Mouse (Mus musculus) myocyte (in vitro differentiated cells): ENCODE data around the gene Gm973. TPM values are rescaled to one million over a fixed set of nuclear protein-coding genes. Genes with fewer than 3 reads are reported as not detected.
"Not testable (repeated sequence)": the region's sequence is repeated elsewhere in the genome, so short reads cannot be mapped to it uniquely, and the experiment has no call there.

Source experiments
- H3K27me3 ChIP-seq: one replicate; pipeline ENCODE4 v1.6.1; 2011; ENCODE audit not compliant: control insufficient read depth, insufficient read depth, insufficient read length
- H3K36me3 ChIP-seq: one replicate; pipeline ENCODE4 v1.6.1; 2011; ENCODE audit not compliant: control insufficient read depth, insufficient read depth
- H3K4me2 ChIP-seq: one replicate; pipeline ENCODE4 v1.6.1; 2011; ENCODE audit warnings: low read depth, control low read depth
- H3K4me3 ChIP-seq: one replicate; pipeline ENCODE4 v1.5.1; 2011; ENCODE audit warnings: mild to moderate bottlenecking, control low read depth, moderate library complexity
- H3K79me2 ChIP-seq: one replicate; pipeline ENCODE4 v1.6.1; 2011; ENCODE audit not compliant: control insufficient read depth, insufficient read depth
- H3ac ChIP-seq: one replicate; pipeline ENCODE4 v1.6.1; 2011; ENCODE audit not compliant: control insufficient read depth, insufficient read length
- CEBPB ChIP-seq: IDR thresholded peaks from 2 replicates; pipeline ENCODE4 v1.6.1; 2011; ENCODE audit warnings: mild to moderate bottlenecking, moderate library complexity; ENCODE audit not compliant: poor library complexity, insufficient read depth, severe bottlenecking
- E2F4 ChIP-seq: IDR thresholded peaks from one replicate; pipeline ENCODE4 v1.6.1; 2011; ENCODE audit warnings: mild to moderate bottlenecking, control low read depth, moderate library complexity; ENCODE audit not compliant: insufficient read depth
- MAX ChIP-seq: IDR thresholded peaks from one replicate; pipeline ENCODE4 v1.6.1; 2011; ENCODE audit warnings: low read depth, mild to moderate bottlenecking, control low read depth
- MYOD1 ChIP-seq, 3 experiments: IDR thresholded peaks; one replicate each; pipeline ENCODE4 v1.6.1; 2011; ENCODE audit warnings: control low read depth in 2 of 3, low read depth in 2 of 3, mild to moderate bottlenecking in 2 of 3, moderate library complexity in 1 of 3; ENCODE audit not compliant: insufficient read length in 2 of 3, control insufficient read depth in 1 of 3
- MYOG ChIP-seq, 3 experiments: IDR thresholded peaks; one replicate each; pipeline ENCODE4 v1.6.1; 2011; ENCODE audit warnings: control low read depth in 2 of 3, low read depth in 2 of 3, mild to moderate bottlenecking in 2 of 3; ENCODE audit not compliant: insufficient read length in 2 of 3, control insufficient read depth in 1 of 3, insufficient read depth in 1 of 3
- POLR2A ChIP-seq: IDR thresholded peaks from one replicate; pipeline ENCODE4 v1.6.1; 2011; ENCODE audit warnings: low read depth, mild to moderate bottlenecking, control low read depth, moderate library complexity; ENCODE audit not compliant: insufficient read length
- POLR2AphosphoS2 ChIP-seq: IDR thresholded peaks from one replicate; pipeline ENCODE4 v1.6.1; 2011; ENCODE audit warnings: low read depth, control low read depth; ENCODE audit not compliant: insufficient read length
- REST ChIP-seq: IDR thresholded peaks from one replicate; pipeline ENCODE4 v1.6.1; 2011; ENCODE audit warnings: mild to moderate bottlenecking, control low read depth, moderate library complexity; ENCODE audit not compliant: insufficient read depth, insufficient read length
- SRF ChIP-seq: IDR thresholded peaks from one replicate; pipeline ENCODE4 v1.6.1; 2011; ENCODE audit warnings: low read depth; ENCODE audit not compliant: control insufficient read depth, insufficient read length
- TCF12 ChIP-seq: IDR thresholded peaks from one replicate; pipeline ENCODE4 v1.6.1; 2011; ENCODE audit warnings: mild to moderate bottlenecking, control low read depth; ENCODE audit not compliant: poor library complexity, insufficient read depth, severe bottlenecking
- TCF3 ChIP-seq: IDR thresholded peaks from one replicate; pipeline ENCODE4 v1.6.1; 2011; ENCODE audit warnings: low read depth, control low read depth; ENCODE audit not compliant: insufficient read length
- USF1 ChIP-seq: IDR thresholded peaks from one replicate; pipeline ENCODE4 v1.6.1; 2011; ENCODE audit warnings: low read depth, mild to moderate bottlenecking, control low read depth, moderate library complexity
- polyA plus RNA-seq: library from polyadenylated mRNA; unstranded; fragments of >200 nt; fragmentation: generic; extraction: Trizol; gene quantifications from one replicate; pipeline ENCODE4 v1.2.1, GENCODE M21; 2012; ENCODE audit warnings: missing spikeins

Gene Gm973
- polyA plus RNA-seq, 1 experiment, result not detected

GRCm38 (mm10) chr1:59631986-59632659, 116.1 kb downstream of the Gm973 start:
- no peak for TF ChIP-seq USF1
- no peak for TF ChIP-seq SRF
- no peak for TF ChIP-seq REST
- TF ChIP-seq MYOD1 (IDR thresholded peaks at IDR 0.05; ENCODE audit: control insufficient read depth in 1 of 3, insufficient read length in 2 of 3, low read depth in 2 of 3), result no peak
- no peak for TF ChIP-seq TCF3
- TF ChIP-seq POLR2AphosphoS2, result no peak
- no peak for TF ChIP-seq MAX
- no peak for TF ChIP-seq TCF12
- no peak for TF ChIP-seq MYOG (IDR thresholded peaks at IDR 0.05; ENCODE audit: control insufficient read depth in 1 of 3, insufficient read depth in 1 of 3, insufficient read length in 2 of 3, low read depth in 2 of 3)
- TF ChIP-seq POLR2A, result no peak
- TF ChIP-seq E2F4, result no peak
- no peak for TF ChIP-seq CEBPB
- H3K4me2 ChIP-seq, result no peak overlapping the region
- no peaks in the 10 kb centered on the region for H3K36me3 ChIP-seq
- no peaks in the 10 kb centered on the region for H3K79me2 ChIP-seq
- H3K4me3 ChIP-seq, result no peak overlapping the region
- no peak overlapping the region for H3ac ChIP-seq
- H3K27me3 ChIP-seq, result no peaks in the 10 kb centered on the region

- Histone ChIP-seq H3K36me3 (no peaks in the 10 kb centered on the region), H3K4me3 (no peak overlapping the region), H3ac (no peak overlapping the region), H3K4me2 (no peak overlapping the region), H3K79me2 (no peaks in the 10 kb centered on the region), H3K27me3 (no peaks in the 10 kb centered on the region)
- no peak for TF ChIP-seq POLR2AphosphoS2
- no peak for TF ChIP-seq POLR2A
- no peak for TF ChIP-seq E2F4
- no peak for TF ChIP-seq CEBPB
- no peak for TF ChIP-seq SRF
- no peak for TF ChIP-seq USF1
- no peak for TF ChIP-seq MYOD1 (IDR thresholded peaks at IDR 0.05; ENCODE audit: control insufficient read depth in 1 of 3, insufficient read length in 2 of 3, low read depth in 2 of 3)
- TF ChIP-seq MYOG (IDR thresholded peaks at IDR 0.05; ENCODE audit: control insufficient read depth in 1 of 3, insufficient read depth in 1 of 3, insufficient read length in 2 of 3, low read depth in 2 of 3), result no peak
- no peak for TF ChIP-seq MAX
- no peak for TF ChIP-seq TCF3
- no peak for TF ChIP-seq TCF12
- TF ChIP-seq REST, result no peak
Observed at GRCm38 (mm10) chr1:59633056-59633455, 117.0 kb downstream of the Gm973 start.

GRCm38 (mm10) chr1:59636349-59636748, 120.3 kb downstream of the Gm973 start:
- H3K4me3 ChIP-seq, result no peak overlapping the region
- H3K27me3 ChIP-seq, result no peaks in the 10 kb centered on the region
- H3K4me2 ChIP-seq, result no peak overlapping the region
- no peak overlapping the region for H3ac ChIP-seq
- no peaks in the 10 kb centered on the region for H3K79me2 ChIP-seq
- TF ChIP-seq USF1 (no peak), CEBPB (no peak), SRF (no peak), REST (no peak), MYOD1 (IDR thresholded peaks at IDR 0.05; ENCODE audit: control insufficient read depth in 1 of 3, insufficient read length in 2 of 3, low read depth in 2 of 3) (no peak), POLR2AphosphoS2 (no peak), E2F4 (no peak), TCF12 (no peak)
- peaks cover 12% of the 10 kb centered on the region for H3K36me3 ChIP-seq

GRCm38 (mm10) chr1:59638371-59638770, 122.3 kb downstream of the Gm973 start:
- H3K4me2 ChIP-seq, result no peak overlapping the region
- H3ac ChIP-seq, result no peak overlapping the region
- H3K27me3 ChIP-seq, result no peaks in the 10 kb centered on the region
- H3K36me3 ChIP-seq, result peaks cover 28% of the 10 kb centered on the region
- TF ChIP-seq TCF3 (no peak), REST (no peak), MYOD1 (IDR thresholded peaks at IDR 0.05; ENCODE audit: control insufficient read depth in 1 of 3, insufficient read length in 2 of 3, low read depth in 2 of 3) (no peak), SRF (no peak), POLR2AphosphoS2 (no peak), POLR2A (no peak), MAX (no peak)
- H3K4me3 ChIP-seq, result no peak overlapping the region
- no peaks in the 10 kb centered on the region for H3K79me2 ChIP-seq

- H3K27me3 ChIP-seq, result no peaks in the 10 kb centered on the region
- H3ac ChIP-seq, result no peak overlapping the region
- no peak overlapping the region for H3K4me2 ChIP-seq
- no peak for TF ChIP-seq REST
- no peak for TF ChIP-seq USF1
- TF ChIP-seq TCF3, result no peak
- no peak for TF ChIP-seq E2F4
- no peak for TF ChIP-seq MAX
- TF ChIP-seq CEBPB, result no peak
- no peak for TF ChIP-seq SRF
- TF ChIP-seq MYOD1 (IDR thresholded peaks at IDR 0.05; ENCODE audit: control insufficient read depth in 1 of 3, insufficient read length in 2 of 3, low read depth in 2 of 3), result no peak
- TF ChIP-seq TCF12, result no peak
- no peak for TF ChIP-seq POLR2A
- no peak for TF ChIP-seq POLR2AphosphoS2
- TF ChIP-seq MYOG (IDR thresholded peaks at IDR 0.05; ENCODE audit: control insufficient read depth in 1 of 3, insufficient read depth in 1 of 3, insufficient read length in 2 of 3, low read depth in 2 of 3), result no peak
- peaks cover 28% of the 10 kb centered on the region for H3K36me3 ChIP-seq
- no peak overlapping the region for H3K4me3 ChIP-seq
- H3K79me2 ChIP-seq, result no peaks in the 10 kb centered on the region
Observed at GRCm38 (mm10) chr1:59642488-59642887, 126.4 kb downstream of the Gm973 start.

DNA sequence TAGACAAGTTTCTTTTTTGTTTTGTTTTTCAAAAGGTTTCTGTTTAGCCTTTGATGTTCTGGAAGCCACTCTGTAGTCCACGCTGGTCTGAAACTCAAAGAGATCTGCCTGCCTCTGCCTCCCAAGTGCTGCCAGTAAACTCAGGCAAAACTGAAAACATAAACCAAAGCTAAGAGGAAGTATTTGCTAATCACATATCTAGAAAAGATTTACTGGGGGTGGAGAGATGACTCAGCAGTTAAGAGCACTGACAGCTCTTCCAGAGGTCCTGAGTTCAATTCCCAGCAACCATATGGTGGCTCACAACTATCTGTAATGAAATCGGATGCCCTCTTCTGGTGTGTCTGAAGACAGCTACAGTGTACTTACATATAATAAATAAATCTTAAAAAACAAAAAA, 130.4 kb downstream of the Gm973 start:
- not testable (repeated sequence) for H3K4me3 ChIP-seq, H3K79me2 ChIP-seq, H3K27me3 ChIP-seq, H3K4me2 ChIP-seq, H3ac ChIP-seq
- H3K36me3 ChIP-seq, result peaks cover 26% of the 10 kb centered on the region
